Mouse (Mus musculus): ENCODE measurements around the gene Mecp2.

Gene Mecp2

DNA sequence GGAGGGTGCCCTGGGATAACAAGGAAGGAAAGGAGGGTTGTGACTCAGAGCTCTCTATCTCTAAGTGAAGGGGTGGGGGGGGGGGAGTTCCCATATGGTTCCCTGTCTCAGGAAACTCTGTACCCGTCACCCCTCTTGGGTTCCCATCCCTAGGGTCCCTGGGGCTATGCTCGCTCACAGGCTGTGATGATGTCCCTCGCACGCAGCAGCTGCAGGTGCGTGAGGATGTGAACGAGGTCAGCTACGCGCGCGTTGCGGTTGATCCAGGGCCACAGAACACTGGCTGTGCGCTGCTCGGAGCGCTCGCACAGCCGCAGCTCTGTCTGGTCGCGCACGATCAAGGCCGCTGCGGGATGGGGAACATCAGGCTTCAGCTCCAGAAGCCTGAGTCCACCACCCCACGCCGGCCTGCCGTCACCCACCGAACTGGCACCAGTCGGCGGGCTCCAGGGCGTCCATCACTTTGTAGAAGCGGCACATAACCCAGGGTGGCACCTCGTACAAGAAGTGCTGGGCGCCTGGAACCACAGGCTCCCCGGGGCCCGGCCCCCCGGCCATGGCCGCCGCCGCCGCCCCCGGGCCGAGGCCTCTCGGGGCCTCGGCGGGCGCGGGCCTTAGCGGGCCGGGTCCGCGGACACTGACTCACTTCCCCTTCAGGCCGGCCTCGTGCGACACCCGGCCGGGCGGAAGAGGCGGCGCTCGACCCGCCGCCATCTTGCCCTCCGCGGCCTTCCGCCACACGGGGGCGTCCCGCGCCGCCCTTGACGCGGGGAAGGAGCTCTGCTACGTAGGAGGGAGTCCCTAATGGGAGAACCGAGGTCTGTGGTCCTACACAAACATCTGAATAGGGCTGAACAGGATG, 111.7 kb downstream of the Mecp2 start, which contains the start of gene Irak1:
Gene Irak1 (minus strand): TSS at position 731 of the 862 bp plus-strand sequence.
- in situ Hi-C loops (cut with MboI; ENCODE audit: unreplicated experiment in 2 of 2): loop anchor here (10.0 kb wide), 3 partner anchors 59 to 391 kb away; partner anchors contain the start of genes Flna (in 2 of the 2) and Hcfc1 (in 1 of the 2)

DNA sequence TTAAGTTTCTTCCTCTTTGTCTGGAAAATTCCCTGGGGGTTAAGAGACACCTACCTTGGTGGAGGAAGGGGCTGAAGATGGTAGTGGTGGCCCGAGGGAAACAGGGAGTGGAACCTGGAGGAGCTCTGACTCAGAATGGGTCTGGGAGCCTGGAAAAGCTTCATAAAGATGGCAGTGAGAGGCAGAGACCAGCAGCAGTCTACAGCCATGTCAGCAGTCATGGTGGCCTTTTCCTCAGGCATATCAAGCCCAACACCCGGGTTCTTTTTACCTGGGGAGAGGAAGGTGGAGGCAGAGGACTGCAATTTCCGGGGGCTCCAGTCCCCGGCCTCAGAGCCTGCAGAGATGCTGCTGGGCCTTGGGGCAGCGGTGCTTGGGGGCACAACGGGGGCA, 112.4 kb downstream of the Mecp2 start:
- in situ Hi-C loops (cut with MboI; ENCODE audit: unreplicated experiment in 2 of 2): loop anchor here (10.0 kb wide), 3 partner anchors 58 to 392 kb away; partner anchors contain the start of genes Flna (in 2 of the 2) and Hcfc1 (in 1 of the 2)

DNA sequence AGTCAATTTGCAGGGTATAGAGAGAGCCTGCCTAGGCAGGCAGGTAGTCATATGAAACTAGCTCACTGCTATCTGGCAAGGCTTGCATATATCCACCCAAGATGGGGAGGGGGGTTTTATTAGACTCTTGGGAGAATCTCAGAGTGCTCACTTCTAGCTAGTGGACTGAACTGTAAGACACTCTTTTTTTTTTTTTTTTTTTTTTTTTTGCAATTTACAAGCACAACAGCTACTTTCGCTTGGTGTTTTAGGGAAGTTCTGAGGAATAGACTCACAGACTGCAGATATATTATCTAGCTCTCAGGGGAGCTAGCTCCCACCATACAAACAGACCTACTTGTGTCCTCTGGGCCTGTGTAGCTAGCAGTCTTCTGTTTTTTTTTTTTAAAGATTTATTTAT, 120.6 kb downstream of the Mecp2 start:
- in situ Hi-C loops (cut with MboI; ENCODE audit: unreplicated experiment in 2 of 2): no loop called here

DNA sequence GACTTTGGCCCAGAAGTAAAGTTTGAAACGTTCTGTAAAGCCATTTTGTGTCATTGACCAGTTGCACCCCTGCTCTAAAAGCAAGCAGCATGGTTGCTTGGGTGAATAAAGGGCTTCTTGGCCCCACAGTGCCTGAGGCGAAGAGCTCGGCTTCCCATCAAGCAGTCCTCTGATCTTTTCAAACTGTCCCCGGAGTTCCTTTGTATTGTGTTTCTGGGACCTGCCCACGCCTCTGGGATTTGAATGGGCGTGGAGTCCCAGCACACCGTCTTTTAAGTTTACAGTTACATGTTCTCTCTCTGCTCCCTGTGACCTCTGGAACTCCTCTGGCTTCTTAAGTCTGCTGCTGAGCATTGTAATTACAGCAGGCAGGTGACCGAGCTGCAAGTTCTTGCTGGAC, 127.1 kb downstream of the Mecp2 start:
- in situ Hi-C loops (cut with MboI; ENCODE audit: unreplicated experiment in 2 of 2): no loop called here

DNA sequence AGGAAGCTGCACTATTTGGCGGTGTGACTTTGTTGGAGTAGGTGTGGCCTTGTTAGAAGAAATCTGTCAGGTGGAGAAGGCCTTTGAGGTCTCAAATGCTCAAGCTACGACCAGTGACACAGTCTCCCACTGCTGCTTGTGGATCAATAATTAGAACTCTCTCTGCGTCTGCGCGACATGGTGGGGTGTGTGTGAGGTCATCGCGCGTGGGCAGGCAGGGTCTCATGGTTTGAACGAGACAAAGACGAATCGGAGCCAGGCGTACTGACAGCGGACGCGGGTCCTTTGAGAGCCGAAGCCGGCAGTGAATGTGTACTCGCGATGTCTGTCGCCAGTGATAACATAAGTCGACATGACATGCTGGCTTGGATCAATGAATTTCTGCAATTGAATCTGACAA, 128.8 kb downstream of the Mecp2 start:
- in situ Hi-C loops (cut with MboI; ENCODE audit: unreplicated experiment in 2 of 2): no loop called here

DNA sequence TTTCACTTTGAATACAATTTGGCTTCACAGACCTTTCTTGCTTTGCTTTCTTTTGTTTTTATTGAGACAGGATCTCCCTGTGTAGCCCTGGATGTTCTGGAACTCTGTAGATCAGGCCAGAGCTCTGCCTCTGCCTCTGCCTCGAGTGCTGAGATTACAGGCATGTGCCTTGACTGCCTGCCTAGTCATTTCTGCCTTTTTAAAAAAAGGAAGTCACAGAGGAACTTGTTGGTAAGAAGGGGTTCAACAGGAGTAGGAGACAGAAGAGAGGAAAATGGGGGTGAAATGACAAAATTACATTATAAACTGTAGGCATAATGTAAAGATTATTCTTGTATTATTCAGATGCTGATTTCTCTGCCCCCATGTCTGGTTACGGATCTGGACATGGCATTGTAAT, 131.5 kb downstream of the Mecp2 start:
- in situ Hi-C loops (cut with MboI; ENCODE audit: unreplicated experiment in 2 of 2): no loop called here

DNA sequence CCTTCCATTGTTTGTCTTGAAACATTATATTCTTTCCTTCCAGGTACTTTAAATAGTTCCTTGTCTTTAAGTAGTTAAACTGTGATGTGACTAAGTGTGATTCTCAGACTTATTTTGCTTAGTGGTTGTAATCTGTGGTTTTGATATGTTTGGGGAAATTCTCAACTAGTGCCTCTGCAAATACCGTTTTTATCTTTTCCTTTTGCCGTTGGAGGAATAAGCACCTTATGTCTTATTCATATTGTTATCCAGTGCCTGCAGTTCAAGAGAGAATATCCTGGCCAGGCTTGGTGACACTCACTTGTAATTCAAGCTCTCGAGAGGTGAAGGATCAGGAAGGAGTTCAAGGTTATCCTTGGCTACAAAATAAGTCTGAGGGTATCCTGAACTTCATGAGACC, 134.1 kb downstream of the Mecp2 start:
- in situ Hi-C loops (cut with MboI; ENCODE audit: unreplicated experiment in 2 of 2): no loop called here

DNA sequence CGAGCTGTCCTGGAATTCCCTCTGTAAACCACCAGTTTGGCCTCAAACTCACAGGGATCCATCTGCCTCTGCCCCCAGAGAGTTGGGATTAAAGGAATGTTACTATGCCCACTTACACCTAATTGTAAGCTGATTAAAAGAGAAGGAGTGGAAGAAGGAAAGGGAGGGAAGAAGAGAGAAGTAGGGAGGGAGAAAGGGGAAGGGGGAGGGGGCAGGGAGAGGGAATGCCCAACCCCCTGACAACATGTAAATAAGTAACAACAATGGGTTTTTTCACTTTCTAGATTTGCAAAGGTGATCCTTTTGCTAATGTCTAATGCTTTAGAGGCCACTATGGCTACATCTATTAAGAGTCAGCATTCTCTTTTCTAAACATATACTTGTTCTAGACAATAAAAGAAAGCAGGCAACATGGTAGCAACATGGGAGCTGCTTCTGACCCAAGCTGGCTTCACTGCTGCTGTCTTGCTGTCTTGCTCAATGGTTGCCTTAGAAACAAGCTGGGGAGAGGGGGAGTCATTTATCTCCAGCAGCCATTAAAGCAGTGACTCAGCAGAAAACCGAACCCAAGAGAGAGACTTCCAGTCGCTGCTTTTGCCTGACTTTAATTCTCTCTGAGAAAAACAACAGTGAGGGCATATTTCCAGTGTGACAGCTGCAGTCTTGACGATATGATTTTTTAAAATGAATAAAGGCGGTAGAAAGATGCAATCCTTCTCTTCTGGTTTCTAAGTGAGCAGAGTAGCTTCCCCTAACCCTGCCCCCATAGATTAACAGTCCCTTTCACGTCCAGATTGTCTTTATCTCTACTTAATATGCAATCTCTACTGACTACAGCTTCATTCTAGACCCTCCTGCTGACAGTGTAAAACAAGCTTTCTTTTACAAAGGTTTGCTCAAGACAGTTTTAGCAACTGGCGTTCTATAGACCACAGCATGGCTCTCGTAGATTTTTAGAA, 136.0 kb downstream of the Mecp2 start:
- in situ Hi-C loops (cut with MboI; ENCODE audit: unreplicated experiment in 2 of 2): no loop called here

DNA sequence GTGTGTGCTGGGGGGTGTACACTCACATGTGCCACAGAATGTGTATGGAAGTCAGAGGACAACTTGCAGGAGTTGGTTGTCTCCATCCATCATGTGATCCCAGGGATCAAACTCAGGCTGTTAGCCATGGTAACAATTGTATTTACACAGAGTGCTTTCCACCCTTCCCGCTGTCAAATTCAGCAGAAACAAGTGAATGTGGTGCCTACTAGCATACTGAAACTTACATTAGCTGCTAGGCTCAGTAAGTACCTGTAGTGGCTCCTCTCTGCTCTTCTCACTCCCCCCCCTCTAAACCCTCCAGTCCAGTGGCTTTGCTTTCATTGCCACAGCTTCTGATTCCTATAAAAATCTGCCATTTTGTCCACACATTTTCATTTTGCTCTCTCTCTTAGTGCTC, 157.4 kb downstream of the Mecp2 start:
- in situ Hi-C loops (cut with MboI; ENCODE audit: unreplicated experiment in 2 of 2): no loop called here
